Mouse (Mus musculus) urinary bladder, adult 2 months (tissue): ENCODE measurements around the gene Ifnl3. TPM values are rescaled to one million over a fixed set of nuclear protein-coding genes. Genes with fewer than 3 reads are reported as not detected.
"Not testable (repeated sequence)": the region's sequence is repeated elsewhere in the genome, so short reads cannot be mapped to it uniquely, and the experiment has no call there.

Experiments used
- DNase-seq: peaks from one replicate; pipeline ENCODE4 v3.0.0; 2022; ENCODE audit warnings: low spot score
- polyA plus RNA-seq: library from polyadenylated mRNA; depleted of rRNA; stranded (reverse); fragments of >200 nt; gene quantifications from 2 replicates; pipeline ENCODE4 v1.2.3, GENCODE M21; 2012; rRNA removed

Gene Ifnl3
- polyA plus RNA-seq: not detected in 2 replicates

DNA sequence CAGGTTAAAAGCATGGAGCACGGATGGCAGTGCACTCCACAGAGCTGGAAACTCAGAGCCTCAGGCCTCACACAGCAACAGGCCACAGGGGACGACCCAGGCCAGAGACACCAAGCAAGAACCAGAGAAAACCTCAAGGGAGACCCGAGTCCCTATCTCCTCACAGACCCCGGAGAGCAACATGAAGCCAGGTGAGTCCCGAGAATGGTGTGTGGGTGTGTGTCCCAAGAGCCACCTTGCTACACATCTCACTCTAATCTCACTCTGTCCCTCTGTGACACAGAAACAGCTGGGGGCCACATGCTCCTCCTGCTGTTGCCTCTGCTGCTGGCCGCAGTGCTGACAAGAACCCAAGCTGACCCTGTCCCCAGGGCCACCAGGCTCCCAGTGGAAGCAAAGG, at the start of gene Ifnl3:
TSS of gene Ifnl3 (plus strand) at position 301 of the 400 bp plus-strand sequence.
- not testable (repeated sequence) for DNase-seq

DNA sequence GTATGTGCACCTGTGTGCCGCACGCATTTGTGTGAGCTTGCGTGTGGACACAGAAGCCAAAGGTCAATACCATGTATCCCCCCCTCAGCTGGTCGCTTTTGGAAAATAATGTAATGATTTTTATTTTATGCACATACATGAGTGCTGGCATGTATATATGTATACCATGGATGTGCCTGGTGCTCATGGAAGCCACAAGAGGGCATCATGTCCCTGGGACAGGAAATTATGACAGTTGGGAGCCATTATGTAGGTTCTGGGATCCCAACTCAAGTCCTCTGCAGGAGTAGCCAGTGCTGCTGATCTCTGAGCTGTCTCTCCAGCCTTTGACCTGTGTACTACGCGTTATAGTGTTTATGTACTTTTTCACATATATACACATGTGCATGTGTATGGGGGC, 46.4 kb upstream of the Ifnl3 start:
- no peak for DNase-seq

DNA sequence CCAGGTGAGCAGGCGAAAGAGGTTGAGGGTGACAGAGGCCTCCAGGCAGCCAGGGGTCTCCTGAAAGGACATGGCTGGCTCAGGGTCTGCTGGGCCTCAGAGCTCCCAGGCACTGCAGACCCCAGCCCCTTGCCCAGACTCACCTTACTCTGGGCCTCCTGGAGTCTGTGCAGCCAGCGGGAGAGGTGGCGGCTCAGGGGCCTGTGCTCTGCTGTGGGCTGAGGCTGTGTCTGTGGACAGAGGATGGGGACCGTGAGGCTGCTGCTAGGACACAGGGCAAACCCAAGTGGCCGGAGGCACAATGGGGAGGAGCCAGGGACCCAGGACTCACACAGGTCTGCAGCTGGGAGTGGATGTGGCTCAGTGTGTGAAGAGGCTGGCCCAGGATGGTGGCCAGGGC, 45.3 kb upstream of the Ifnl3 start:
- no peak for DNase-seq

DNA sequence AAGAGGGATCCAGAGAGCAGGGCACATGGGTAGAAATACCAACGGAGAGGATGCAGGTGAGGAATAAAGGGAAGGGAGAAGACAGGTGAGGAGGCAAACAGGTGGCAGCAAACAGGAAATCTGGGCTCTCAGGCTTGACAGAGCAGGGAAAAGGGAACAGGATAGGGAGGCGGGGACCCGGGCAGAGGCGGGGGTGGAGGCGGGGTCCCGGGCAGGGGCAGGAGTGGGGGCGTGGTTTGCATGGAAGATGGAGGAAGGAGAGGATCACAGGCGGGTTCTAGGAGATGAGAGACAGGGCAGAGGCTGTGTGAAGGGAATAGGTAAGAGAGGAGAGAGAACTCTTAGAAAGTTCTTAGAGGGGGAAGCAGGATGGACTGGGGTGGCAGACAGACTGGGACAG, 43.8 kb upstream of the Ifnl3 start:
- no peak for DNase-seq

DNA sequence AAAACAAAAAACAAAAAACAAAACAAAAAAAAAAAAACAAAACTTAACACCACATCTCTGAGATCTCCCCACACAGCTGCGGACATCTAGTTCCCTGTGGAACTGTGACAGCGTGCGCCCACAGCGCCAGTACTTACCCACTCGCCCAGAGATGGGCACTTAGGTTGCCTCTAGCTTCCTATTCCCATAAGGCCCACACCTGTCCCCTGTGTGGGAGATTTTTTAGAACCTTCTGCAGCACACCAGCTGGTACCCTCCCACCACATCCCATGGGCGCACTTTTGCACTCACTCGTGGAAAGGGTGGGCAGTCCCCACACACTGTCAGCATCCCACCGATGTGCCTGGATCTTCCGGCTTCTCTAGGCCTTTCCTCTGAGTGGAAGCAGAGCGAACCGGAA, 39.8 kb upstream of the Ifnl3 start:
- DNase-seq: no peak

DNA sequence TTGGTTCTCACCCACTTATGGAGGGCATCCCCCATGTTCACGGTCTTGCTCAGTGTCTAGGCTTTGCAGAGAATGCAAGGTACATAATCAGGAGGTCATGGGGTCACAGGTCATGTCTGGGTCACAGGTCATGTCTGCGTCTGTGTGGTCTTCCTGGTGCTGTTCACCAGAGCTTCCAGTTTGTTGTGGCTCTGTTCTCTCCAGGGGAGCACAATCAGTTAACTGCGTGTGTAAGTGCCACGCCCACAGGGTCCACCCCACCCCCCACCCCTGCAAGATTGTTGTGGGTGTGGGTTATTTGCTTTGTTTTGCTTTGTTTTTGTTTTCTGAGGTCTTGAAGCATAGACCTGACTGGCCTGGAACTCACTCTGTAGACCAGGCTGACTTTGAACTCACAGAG, 38.4 kb upstream of the Ifnl3 start:
- no peak for DNase-seq

DNA sequence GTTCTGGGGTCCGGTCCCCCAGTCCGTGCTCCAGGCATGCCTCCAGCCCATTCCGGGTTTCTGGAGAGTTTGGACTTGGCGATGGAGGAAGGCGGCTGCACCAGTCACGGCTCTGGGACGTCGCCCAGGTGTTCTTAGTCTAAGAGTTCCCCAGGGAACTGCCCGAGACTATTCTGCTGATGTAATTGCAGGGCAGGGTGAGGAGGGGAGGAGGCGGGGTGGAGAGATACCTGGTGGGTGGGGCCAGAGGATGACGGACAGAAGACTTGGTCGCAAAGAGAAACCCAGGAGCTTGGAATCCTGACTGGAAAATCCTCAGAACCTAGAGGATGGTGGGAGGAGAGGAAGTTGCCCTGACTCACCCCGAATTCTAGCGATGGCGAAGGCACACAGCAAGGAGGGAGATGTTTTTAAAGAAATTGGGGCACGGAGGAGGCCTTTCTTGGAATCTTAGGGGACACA, 34.6 kb upstream of the Ifnl3 start:
- DNase-seq: no peak

DNA sequence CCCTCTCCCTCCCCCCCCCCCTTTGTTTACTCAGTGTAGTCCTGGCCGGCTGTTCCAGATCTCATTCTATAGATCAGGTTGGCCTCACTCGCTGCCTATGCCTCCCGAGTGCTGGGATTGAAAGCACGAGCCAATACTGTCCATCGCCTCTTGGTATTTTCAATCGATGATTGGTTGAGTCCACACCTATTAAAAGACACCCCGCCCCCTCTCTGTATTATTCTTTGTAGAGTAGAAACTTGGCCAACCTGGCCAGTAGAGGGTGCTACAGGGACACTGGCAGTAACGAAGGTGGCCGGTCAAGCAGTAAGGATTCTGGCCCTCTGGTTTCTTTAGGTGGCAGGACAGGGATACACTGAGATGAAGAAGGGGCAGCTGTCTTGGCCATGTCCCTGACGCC, 32.2 kb upstream of the Ifnl3 start:
- DNase-seq: peak; percentile 35

DNA sequence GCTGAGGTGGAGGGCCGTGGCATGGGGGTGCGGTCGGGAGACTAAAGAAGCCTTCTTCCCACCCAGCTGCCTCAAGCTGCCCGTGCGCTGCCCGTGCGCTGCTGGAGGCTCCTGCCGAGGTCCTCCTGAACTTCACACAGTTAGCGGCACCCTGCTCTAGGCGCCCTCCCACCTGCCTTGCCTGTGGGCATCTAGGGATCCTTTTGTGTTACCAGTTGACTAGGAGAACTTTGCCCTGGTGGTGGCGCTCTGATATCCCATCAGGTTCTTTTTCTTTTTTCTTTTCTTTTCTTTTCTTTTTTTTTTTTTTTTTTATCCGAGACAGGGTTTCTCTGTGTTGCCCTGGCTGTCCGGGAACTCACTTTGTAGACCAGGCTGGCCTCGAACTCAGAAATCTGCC, 31.7 kb upstream of the Ifnl3 start:
- no peak for DNase-seq

DNA sequence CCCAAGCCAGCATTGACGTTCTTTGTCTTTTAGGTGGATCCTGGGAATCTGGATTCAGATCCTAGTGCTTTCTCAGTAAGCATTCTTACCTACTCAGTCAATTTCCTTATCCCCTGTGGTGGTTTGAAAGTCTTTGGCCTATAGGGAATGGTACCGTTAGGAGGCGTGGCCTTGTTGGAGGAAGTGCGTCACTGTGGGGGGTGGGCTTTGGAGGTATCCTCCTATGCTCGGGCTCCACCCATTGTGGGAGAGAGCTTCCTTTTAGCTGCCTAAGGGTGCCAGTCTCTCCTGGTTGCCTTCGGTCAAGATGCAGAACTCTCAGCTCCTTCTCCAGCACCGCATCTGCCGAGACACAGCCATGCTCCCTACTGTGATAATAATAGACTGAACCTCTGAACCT, 30.3 kb upstream of the Ifnl3 start:
- no peak for DNase-seq

DNA sequence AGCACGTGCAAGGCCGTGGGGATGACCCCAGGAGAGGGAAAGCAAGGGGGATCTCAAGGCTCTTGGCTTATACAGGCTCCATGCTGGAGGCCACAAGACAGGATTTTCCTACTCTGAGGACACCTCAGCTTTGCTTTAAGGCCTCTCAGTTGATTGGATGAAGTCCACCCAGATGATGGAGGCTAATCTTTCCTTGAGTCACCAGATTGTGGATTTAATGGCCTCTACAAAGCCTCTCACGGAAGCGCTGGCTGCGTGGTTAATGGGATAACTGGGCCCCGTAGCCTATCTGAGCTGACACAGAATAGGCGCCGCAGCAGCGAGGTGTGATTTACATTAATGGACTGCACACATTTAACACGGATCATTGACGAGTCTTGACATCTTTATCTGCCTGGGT, 27.2 kb upstream of the Ifnl3 start:
- no peak for DNase-seq

DNA sequence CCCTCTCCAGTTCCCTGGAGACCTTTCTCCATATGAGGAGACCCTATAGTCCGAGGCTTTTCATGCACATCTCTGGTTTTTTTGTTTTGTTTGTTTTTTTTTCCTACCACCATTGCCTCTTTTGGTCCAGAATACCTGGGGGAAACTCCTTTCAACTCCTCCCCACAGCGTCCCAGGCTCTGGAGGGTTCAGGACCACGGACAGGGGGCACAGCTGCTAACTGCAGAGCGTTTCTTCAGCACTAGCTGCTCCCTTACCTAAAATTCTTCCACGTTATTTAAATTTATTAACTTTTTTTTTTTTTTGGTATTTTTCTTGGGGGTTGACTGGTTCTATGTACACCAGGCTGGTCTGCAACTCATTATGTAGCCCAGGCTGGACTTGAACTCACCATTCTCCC, 17.1 kb upstream of the Ifnl3 start:
- no peak for DNase-seq

DNA sequence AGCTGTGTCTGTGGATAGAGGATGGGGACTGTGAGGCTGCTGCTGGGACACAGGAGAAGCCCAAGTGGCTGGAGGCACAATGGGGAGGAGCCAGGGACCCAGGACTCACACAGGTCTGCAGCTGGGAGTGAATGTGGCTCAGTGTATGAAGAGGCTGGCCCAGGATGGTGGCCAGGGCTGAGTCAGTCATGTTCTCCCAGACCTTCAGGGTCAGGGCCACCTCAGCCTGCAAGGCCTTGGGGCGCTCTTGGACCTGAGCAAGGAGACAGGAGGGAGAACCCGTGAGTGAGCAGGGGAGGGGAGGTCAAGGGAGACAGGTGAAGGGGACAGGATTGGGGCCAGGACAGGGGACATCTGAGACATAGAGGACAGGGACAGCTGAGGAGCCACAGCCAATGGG, 13.5 kb upstream of the Ifnl3 start:
- not testable (repeated sequence) for DNase-seq

DNA sequence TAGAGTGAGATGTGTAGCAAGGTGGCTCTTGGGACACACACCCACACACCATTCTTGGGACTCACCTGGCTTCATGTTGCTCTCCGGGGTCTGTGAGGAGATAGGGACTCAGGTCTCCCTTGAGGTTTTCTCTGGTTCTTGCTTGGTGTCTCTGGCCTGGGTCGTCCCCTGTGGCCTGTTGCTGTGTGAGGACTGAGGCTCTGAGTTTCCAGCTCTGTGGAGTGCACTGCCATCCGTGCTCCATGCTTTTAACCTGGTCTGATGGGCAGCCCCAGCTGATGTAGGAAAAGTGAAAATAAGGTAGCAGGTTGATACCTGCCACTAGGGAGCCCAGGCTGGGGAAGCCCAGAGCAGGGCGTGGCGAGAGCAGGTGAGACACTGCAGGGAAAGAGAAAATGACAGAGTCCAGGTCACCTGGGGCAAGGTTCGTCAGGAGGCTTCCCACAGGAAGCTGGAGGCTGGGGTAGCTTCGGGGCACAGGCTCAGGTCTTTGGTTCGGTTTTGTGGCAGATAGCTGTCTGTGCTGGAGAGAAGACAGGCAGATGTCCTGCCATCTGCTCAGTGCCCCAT, 12.1 kb upstream of the Ifnl3 start, which contains the start of gene Ifnl2:
TSS of gene Ifnl2 (minus strand) at position 51 of the 570 bp plus-strand sequence.
- DNase-seq: not testable (repeated sequence)

DNA sequence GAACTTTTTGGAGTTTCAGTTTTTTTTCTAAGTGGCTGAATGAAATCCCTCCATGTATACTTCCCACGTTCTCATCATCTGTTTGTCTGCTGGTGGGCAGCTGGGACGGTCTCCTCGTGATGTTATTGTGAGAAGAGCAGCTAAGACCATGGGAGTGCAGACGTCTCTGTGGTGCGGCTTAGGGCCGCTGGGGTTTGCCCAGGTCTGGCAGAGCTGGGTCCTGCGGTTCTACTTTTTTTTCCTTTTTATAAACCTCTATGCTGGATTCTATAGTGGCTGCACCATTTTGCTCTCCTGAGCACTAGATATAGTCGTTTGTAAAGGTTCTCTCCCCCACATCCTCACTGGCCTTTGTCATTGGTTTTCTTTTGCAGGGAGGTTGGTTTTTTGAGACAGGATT, 11.2 kb upstream of the Ifnl3 start:
- no peak for DNase-seq

DNA sequence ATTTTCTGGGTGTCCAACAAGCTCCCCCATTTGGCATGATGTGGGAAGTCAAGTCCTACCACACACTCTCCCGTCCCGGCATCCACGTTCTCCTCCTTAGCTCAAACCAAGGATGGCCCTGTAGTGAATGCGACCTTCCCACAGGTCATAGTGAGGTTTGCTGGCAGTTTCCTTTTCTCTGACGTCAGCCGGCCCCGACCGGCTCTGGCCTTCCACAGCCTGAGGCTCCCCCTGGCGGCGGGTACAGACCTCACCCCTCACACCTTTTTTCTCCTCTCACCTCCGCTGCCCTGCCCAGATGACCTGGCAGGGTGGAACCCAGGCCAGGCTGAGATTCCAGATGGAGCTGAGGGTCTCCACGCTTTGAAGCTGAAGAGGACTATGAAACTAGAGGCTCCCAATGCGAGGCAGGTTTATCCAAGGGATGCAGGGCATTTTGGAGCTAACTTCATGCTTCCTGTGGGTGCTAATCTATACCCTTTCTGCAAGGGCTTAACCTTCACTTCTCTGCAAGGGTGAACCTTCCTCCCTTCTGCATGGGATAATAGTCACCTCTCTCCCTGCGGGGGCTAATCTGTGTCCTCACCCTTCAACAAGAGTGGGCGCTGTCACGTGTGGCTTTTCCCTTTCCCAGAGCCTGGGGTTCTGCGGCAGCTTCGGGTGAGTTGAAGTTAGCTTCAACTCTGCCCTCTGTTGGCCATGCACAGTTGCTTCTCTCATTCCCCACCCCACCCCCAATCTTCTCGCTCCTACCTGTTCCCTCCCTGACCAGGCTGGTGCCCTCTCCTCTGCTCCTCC, 5.5 kb downstream of the Ifnl3 start:
- DNase-seq: peak; percentile 68

DNA sequence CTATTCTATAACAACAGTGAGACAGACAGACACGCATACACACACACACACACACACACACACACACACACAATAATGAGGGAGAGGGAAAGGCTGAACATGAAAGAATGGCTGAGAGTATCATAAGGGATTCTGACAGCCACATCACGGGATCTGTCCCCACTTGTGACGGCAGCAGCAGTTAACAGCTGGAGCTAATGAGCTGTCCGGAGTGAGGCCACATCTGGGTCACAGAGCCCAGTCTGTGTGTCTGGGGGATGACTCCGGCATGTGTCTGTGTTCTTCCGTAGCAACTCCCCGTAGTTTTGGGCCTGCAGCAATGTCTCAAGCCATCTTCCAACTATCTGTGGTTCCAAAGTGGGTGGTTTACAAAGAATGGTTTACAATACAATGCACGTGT, 9.4 kb downstream of the Ifnl3 start:
- DNase-seq: no peak

DNA sequence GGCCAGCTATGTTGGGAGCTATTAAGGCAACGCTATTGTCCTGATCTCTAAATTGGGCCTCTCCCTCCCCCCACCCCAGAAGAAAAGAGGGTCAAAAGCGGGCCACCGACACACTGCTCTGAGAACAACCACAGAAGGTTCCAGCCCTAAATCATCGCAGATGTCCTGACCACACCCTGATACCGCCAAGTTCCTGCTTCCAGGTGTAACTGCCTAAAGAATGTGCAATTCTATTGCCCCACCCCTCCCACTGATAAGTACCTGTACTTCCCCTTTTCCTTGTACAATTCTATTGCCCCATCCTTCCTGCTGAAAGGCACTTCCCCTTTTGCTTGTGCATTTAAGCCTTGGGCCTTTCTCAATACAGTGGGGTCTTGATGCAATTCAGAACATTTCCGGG, 16.2 kb downstream of the Ifnl3 start:
- DNase-seq: not testable (repeated sequence)

DNA sequence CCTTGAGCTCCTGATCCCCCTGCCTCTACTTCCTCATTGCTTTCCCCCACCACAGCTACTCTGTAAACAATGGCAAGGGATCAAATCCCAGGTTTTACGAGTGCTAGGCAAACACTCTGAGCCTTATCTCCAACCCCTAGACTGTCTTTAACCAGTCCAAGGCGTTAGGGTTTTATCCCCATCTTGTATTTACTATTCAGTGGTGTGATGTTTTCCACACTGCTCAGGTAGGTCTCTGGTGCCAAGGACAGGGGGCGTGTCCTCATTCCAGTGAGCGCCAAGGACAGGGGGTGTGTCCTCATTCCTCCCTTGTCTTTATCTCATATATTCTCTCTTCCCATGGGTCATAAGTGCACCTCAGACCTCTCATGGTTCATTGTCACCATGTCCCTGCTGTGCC, 17.9 kb downstream of the Ifnl3 start, which contains the start of gene Sycn:
TSS of gene Sycn (plus strand) at position 360 of the 400 bp plus-strand sequence.
- DNase-seq: no peak

DNA sequence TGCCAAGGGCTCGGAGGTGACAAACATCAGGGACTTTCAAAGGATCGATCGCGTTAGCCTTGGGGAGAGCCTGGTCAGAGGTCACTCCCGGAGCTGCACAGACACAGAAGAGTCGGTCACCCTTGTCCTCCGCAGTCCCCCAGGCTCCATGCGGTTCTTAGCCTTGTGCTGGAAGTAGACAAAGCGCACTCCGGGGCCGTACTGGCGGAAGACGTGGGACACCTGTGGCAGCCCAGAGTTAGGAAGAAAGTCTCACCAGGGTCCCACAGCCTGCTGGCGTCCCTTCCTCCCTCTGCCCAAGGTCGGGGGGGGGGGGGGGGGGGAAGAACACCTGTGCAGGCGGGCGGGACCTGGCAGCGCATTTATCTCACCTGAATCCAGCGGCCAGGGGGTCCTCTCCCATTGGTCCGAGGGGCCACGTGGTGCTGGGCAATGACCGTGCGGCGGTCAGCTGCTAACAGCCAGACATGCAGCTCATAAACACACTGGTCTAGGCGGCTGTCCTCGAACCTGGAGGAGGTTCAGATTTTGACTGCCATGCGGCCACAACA, 21.5 kb downstream of the Ifnl3 start:
- DNase-seq: no peak

DNA sequence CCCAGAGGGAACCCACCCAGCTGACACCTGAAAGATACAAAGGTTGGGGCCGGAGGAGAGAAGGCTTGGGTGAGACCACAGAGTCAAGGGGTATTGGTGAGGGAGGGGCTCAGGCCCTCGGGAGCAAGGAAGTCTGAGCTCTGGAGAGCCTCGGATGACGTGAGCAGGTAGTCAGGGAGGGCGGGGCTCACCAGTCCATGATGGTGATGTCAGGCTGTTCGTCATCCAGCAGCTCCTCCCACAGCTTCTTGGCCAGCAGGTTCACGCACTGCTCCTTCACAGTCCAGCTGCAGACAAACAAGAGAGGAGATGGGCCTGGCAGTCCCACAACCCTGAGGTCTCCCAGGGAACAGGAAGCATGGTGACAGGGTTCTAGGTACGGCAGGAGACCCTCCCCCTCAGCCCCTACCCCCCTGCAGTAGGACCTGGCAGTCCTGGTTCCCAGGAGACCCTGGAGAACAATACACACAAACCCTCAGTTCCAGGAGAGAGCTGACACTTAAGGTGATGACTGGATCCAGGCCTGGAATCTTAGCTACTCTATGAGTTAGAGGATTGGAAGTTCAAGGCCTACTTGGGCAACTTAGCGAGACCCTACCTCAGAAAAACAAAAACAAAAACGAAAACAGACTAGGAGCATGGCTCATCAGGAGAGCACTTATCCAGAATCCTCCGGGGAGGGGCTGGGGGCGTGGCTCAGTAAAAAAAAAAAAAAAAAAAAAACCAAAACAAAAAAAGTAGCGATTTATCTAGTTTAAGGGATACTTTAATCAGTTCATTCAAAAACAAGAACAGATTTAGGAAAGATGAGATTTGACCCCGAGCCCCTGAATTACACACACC, 22.6 kb downstream of the Ifnl3 start:
- DNase-seq: no peak

DNA sequence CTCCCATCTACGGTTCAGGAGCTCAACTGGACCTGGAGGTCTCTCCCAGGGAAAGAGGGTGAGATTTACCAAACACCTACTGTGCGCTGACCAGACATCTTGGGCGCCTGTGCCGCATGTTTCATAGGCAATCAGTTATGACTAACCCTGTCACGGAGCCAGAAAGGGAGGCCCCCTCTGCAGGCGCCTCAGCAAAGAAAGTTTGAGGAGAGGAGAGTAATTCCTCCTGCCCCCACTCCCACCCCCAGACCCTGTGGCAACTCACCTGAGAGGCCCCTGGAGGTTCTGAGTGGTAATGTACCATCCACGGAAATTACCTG, 23.2 kb downstream of the Ifnl3 start:
- no peak for DNase-seq
